Mouse (Mus musculus) gastrocnemius, postnatal 25 days (tissue): ENCODE results near the gene Fam78a. TPM values are rescaled to one million over a fixed set of nuclear protein-coding genes. Genes with fewer than 3 reads are reported as not detected.
A peak's percentile ranks its signal among the peaks of the same experiment; 100 is the strongest.
"Not testable (repeated sequence)": the region's sequence is repeated elsewhere in the genome, so short reads cannot be mapped to it uniquely, and the experiment has no call there.

Experiments
- DNase-seq: peaks from one replicate; pipeline ENCODE4 v3.0.0; 2022
- microRNA-seq, 2 experiments: library from miRNA; unstranded; fragments of <30 nt; microRNA quantifications; one replicate each; pipeline ENCODE4 v1.2.0; 2021; ENCODE audit warnings: borderline replicate concordance in 2 of 2
- total RNA-seq, 2 experiments: library from RNA; stranded (reverse); gene quantifications; 1 replicate in 1 of 2; 2 replicates in 1 of 2; pipeline ENCODE4 v1.2.3; 2021

The Fam78a gene
- total RNA-seq, 2 experiments from 2014 or later, result 15.1 to 15.9 TPM

DNA sequence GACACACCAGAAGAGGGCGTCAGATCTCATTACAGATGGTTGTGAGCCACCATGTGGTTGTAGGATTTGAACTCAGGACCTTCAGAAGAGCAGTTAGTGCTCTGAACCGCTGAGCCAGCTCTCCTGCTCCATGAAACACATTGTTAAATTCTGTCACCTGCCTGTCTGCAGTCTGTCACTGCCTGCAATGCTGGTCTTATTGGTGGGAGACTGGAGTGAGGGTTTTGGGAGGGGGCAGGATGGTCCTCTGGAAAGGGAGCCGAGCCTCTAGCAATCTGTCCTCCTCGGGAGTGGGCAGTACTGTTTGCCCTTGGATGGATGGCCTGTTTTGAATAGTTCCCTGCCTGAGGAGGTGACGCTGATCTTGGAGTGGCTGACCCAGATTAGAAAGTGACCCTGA, 40.8 kb downstream of the Fam78a start:
- no peak for DNase-seq

DNA sequence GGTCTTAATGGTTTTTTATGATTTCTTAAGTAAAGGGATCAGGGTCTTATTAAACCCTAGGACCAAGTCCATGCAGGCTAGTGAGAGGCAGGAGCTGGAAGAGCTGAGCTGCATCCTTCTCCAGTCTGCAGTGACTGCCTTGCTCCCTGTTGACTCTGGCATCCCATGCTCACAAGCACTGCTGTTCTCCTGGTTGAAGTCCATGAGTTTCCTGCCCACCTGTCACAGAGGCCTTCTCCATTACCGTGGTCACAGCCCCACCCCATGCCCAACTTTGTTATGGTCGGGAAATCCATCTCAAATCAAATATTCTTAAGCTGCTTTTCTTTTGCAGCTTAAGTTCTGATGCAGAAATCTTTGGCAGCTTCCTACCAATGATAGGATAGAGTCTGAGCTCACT, 43.6 kb downstream of the Fam78a start:
- no peak for DNase-seq

GRCm38 (mm10) chr2:32040646-32041045, 44.0 kb downstream of the Fam78a start:
- not testable (repeated sequence) for DNase-seq

- DNase-seq, result peak; percentile 55
These were observed 46.0 kb downstream of the Fam78a start for GRCm38 (mm10) chr2:32038661-32039081.

DNA sequence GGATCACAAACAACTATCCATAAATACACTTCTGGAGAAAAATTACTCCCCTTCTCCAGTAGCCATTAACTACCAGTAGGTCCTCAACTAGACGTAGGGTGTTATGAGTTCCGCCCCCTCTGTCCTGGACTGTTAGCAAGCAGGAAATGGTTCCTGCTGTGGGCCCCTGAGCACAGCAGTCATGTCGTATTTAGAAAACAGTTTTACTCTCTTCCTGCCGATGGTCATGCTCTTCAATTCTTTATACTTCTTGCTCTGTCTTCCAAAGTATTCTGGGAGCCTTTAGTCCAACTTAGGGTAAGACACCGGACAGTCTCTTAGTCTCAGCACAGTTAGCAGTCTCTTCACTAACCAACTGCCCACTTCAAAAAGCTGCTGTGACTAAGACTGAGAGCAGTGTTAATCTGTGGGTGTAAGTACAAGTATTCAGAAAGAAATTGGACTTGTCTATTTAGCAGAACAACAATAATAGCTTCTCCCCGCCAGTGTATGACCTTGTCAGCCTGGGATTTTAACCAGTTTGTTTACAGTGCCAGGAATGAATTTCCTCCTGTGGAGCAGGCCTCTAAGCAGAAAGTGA, 47.3 kb downstream of the Fam78a start:
- DNase-seq, result no peak

GRCm38 (mm10) chr2:32034206-32034605, 50.5 kb downstream of the Fam78a start:
- DNase-seq, result no peak

- DNase-seq, result peak; percentile 79
These were observed 51.2 kb downstream of the Fam78a start for GRCm38 (mm10) chr2:32033436-32033835.

GRCm38 (mm10) chr2:32029636-32030035, 55.0 kb downstream of the Fam78a start:
- no peak for DNase-seq

DNA sequence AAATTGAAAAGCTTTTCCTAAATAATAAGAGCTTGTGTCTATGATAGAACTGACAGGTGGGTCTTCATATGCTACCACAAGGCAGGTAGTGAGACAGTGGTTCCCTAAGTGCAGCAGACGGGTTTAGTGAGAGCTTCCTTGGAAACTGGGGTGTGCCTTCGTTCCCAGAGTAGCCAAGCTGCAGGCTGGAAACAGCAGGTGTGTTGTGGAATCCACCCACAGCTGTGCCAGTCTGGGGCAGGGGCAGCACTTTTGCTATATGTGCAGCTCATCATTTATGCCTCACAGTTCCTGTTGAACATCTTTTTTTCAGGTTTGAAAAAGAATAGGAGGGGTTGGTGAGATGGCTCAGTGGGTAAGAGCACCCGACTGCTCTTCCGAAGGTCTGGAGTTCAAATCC, 60.3 kb downstream of the Fam78a start:
- no peak for DNase-seq

DNA sequence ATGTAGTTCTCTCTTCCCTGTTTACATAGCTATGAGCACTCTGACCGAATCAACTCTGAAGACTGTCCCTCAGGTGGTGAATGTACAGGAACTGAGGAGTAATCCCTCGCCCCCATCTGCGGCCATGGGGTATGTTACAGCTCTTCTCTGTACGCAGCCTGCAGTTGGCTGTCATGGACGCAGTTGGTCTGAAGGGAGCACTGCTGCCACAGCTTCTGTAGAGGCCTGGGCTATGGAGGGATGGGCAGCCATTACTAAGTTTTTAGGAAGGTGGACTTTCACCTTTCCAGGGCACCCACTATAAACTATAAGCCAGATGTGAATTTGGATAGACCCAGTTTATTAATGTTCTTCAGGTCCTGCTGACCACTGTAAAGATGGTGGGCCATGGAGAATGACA, 64.4 kb downstream of the Fam78a start:
- DNase-seq, result no peak

- DNase-seq, result peak; percentile 48
These were observed 65.0 kb downstream of the Fam78a start for GRCm38 (mm10) chr2:32019704-32020103.

- no peak for DNase-seq
These were observed 75.9 kb downstream of the Fam78a start for GRCm38 (mm10) chr2:32008716-32009115.

DNA sequence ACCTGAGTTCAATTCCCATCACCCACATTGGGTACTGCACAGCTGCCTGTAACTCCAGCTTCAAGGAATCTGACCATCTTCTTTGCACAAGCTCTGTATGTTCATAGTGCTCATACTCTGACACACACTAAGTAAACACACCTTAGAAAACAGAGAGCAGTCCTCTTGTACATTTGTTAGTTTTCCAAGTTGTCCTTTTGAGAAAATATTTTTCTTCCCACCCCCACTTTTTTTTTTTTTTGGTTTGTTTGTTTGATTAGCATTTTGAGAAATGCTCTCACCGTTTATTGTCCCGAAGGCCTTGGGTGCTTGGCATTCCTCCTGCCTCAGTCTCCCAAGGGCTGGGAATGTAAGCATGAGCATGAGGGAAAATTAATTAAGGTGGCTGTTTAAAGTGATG, 76.3 kb downstream of the Fam78a start:
- DNase-seq, result no peak

Small RNAs within 50 kb of the gene (microRNA-seq; reads per million reads assigned to microRNA genes)
- gene Mir7674, result 0.26 to 0.74 reads per million in 2 experiments

Other genes with a start within 250 kb of the Fam78a start
- gene Fibcd1, start 238.9 kb downstream of the Fam78a start, total RNA-seq, result not detected
- under 1 TPM; 0.29 to 0.79 TPM for gene Lamc3, start 197.6 kb downstream of the Fam78a start, total RNA-seq
- gene Aif1l, start 134.7 kb downstream of the Fam78a start, total RNA-seq, result 1 to 10 TPM; 4.2 to 5.8 TPM
- gene Nup214, start 110.4 kb downstream of the Fam78a start, total RNA-seq, result 10 to 100 TPM; 18.6 to 21.4 TPM
- 10 to 100 TPM; 90.9 to 97.0 TPM for gene Plpp7, start 10.7 kb upstream of the Fam78a start, total RNA-seq
- gene Prrc2b, start 66.2 kb upstream of the Fam78a start, total RNA-seq, result 10 to 100 TPM; 67.0 to 69.6 TPM
- gene Pomt1, start 151.7 kb upstream of the Fam78a start, total RNA-seq, result 10 to 100 TPM; 13.7 to 14.7 TPM
- gene Uck1, start 175.3 kb upstream of the Fam78a start, total RNA-seq, result 10 to 100 TPM; 12.0 to 13.0 TPM
- gene Golga2, start 202.5 kb upstream of the Fam78a start, total RNA-seq, result 10 to 100 TPM; 53.5 to 57.4 TPM
- 100 to 1,000 TPM; 112 to 120 TPM for gene Swi5, start 203.2 kb upstream of the Fam78a start, total RNA-seq